Mouse (Mus musculus) right cerebral cortex, postnatal 25 days (tissue): ENCODE data around the gene Cadm3.

ENCODE experiments used
- DNase-seq: peaks from one replicate; pipeline ENCODE4 v3.0.0; 2022

The Cadm3 gene

DNA sequence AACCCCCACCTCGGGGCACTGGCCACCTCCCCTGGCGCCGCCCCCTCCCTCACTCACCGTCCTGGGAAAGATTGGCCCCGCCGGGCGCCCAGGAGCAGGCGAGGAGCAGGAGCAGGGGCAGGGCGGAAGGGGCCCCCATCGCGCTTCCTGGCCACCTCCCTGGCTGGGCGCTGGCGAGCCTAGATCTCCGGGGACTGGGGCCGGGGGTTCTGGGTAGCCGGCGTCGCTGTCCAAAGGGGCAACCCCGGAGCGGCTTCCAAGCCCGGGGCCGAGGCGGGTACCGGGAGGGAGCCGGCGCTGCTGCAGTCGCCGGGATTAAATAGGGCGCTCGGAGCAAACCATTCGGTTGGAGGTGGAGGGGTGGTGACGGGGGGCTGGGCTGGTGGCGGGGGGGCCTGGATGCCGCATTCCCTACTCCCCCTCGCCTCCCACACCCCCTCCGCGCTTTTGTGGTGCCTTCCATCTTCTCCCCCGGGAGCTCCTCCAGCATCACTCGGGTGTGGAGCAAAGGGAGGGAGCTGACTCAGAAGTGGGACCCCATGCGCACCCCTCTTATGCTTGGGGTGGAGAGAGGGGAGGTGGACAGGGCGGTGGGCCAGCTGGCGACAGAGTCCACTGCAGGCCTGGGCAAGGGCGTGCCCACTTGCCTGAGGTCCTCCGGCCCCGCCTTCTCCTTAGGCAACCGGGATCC, at the start of gene Cadm3:
Gene Cadm3, minus strand, starts transcription at position 340 of the 691 bp plus-strand sequence.
- peak; percentile 81 for DNase-seq

DNA sequence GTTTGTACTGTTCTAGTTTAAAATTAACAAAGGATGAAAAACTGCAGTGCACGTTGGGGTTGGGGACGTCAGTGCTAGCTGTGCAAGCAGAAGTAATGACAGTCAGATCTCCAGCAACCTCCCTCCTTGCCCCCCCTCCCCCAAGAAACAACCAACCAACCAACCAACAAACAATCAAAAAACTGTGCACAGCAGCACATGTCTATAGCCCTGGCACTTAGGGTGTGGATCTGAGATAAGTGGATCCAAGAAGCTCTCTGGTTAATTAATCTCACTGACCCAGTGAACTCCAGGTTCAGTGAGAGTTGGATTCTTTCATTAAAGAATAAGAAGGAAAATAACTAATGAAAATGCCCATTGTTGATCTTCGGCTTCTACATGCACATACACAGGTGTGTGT, 47.1 kb upstream of the Cadm3 start:
- no peak for DNase-seq

DNA sequence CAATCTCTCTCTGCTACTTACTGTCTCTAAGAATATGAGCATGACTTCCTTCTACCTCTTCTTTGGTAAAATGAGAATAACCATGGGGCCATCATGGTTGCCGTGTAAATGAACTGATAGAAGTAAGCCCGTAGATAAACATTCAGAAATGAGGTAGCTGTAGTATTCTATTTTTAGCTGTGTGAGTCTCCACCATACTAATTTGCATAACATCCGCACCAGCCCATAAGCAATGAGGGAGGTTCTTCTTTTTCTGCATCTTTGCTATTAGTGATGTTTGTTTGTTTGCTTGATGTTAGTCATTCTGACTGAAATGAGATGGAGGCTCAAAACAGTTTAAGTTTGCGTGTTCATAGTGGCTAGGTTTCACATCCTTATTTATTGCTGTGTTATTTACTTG, 44.4 kb upstream of the Cadm3 start:
- DNase-seq: no peak

DNA sequence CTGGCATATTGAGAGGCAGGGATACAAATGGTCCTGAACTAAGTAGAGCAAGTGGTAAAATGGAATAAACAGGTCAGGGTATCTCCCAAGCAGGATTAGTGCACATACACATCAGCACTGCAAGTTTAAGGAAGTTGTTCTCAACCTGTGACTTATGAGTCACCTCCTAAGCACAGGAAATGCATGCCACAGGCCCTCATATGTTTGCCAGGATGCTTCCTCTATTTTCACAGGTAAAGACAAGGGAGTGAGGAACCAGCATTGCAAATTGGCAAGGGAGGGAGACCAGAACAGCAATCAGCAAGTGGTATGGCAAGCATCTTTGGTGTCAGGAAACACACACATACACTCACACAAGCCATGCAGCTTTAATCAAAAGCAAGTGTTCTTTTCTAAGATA, 41.6 kb upstream of the Cadm3 start:
- no peak for DNase-seq

DNA sequence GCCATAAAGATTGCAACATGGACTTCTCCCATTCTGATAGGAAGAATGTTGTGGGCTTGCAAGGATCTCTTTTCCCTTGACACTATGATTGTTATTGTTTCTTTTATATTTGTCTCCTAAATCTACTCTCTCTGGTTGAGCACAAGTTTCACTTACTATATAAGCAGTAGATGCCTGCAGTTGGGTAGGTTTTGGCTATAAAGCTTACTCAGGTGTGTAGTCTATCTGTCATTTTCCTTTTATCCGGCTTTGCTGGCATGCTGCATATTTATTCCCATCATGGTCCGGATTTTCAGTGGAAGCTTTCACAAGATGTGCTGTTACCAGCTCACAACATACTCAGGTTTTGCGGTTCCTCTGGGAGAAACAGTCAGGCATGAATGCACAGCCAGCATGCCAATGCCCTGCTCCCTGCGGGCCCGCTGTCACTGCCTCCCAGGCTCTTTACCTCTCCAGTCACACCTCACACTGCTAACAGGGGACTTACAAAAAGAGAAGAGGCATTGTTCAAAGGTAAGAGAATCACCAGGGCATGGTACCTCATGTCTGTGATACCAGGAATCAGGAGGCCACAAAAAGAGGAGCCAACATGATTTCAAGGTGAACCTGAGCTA, 37.3 kb upstream of the Cadm3 start:
- no peak for DNase-seq

DNA sequence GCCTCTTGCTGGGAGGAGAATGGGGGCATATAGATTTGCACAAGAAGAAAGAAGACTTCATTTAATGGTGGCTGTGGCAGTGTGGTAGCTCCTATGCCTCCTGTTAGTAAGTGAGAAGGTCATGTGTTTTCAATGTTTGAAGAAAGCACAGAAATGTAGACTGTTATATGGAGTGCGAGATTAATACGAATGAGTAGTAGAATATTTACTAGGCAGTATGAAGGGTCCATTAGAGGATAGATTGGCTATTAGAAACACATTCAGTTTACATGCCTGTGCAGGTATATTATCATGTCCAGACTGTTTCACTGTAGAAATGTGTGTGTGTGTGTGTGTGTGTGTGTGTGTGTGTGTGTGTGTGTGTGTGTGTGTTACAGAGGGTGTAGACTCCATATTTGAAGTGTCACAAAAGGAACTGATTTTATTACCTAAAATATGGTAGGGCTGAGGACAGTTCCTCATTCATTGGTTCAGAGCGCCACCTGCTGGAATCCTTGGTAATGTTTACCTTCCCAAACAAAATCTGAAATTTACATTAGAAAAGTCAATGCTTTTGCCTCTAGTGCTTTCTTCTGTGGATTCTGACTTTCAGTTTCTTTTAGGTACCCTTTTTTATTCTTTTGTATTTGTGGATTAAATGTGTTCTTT, 31.0 kb upstream of the Cadm3 start:
- DNase-seq: peak; percentile 61

DNA sequence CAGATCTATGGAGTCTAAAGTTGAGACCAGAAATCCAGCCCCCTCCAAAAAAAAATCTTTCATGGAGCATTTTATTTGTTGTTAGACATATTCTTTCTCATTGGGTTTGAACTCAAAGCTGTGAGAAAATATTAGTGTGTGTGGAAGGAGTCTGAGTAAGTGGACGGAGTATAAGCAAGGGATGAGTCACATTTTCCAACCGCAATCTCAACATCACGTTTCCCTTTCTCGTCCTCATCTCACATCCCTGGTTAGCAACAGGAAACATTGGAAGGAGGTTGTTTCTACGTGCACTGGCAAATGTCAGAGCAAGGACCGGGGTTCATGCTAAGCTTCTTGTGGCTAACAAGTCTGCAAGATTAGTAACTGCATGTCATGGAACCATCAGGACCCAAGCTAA, 24.3 kb upstream of the Cadm3 start:
- no peak for DNase-seq

DNA sequence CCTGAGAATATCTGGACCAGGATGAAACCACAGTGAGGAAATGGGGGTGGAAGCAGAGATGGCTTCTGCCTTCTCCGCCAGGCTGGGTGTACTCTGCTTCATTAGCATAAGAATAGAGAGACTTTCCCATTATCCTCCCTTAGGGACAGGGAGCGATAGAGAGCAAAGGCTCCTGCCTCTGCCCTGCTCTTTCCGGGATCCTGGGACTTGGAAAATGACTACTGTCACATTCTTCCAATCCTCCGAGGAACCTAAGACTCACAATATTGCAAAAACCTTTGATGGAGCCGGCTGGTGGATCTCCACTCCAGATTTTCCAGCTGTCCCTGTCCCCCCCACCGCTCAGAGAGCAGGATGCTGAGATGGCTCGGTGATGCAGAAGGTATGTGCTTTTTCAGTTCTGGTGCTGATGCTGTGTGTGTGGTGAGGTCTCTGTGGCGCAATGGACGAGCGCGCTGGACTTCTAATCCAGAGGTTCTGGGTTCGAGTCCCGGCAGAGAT, 22.5 kb upstream of the Cadm3 start:
- peak; percentile 93 for DNase-seq

DNA sequence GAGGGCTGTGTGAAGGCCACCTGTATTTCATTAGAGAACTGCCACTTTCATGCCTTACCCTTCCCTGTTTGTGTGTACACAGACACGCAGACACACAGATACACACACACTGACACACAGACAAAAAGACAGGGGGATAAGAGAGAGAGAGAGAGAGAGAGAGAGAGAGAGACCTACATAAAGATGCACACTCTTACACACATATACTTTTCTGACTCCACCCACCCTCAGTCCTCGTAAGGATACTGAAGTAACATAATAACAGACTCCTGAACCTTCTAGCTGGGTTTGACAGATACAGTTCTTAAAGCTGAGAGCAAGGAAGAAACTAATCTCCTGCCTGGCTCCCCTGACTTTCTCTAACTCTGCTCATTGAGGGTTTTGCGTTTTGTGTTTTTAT, 21.9 kb upstream of the Cadm3 start:
- DNase-seq: no peak

DNA sequence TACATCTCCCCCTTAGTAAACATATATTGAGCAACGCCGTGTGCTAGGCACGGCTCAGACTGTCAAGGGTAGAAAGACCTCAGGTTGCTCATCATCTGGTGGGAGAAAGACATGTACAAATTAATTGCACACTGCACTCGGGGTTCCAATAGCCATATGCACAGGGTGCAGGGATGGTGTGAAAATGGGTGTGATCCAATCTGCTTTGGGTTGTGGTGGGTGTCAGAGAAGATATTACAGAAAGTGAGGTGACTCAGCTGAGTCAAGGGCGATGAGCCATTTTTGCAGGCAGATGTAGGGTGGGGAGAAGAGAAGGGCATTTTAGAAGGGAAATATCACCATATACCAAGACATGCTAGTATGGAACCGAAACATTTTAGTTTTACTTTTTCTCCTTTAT, 13.9 kb upstream of the Cadm3 start:
- DNase-seq: no peak

DNA sequence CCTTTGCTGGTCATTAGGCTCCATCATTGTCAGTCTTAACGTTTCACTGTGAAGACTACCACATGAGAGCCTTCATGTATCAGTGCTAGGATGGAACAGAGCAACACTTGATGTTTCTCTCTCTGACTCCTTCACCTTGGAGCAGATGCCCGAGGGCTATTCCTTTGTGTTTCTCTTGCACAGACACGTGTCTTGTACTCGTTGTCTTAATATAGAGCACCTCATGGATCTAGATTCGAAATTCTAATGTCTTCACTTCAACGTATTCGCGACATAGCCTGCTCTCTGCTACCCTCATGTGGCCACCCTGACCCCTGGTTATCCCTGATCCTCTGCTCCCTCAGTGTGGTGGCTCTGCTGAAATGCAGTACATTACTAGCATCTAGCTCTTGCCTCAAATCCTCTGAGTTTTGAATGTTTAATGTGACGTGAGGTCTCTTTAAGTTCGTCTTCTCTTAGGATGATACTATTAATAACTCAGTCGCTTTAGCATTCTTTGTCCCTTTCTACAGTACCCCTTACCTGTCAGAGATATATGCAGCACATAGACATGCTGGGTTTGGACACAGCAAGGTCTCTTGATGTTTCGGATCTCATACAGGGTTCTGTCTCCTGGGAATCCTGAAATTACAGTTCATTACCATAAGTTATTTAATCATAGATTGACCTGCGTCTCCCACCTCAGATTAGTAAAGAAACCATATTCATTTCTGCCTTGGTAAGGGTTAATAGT, 10.1 kb upstream of the Cadm3 start:
- DNase-seq: peak; percentile 70

DNA sequence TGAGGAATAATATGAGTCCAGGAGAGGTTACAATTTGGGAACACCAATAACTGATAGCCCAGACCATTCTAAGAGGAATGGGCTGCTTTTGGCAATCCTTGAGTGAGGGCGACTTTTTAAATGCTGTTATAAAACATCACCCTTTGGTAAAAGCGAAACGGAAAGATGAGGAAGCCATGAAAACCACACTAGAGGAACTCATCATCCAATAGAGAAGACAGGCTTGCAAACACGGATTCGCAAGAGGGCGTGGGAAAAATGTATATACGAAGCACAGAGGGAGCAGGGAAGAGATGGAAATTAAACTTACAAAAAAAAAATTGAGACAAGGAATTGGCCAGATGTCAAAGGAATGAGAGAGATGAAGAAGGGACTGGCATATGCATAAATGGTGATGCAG, 6.5 kb upstream of the Cadm3 start:
- DNase-seq: no peak

DNA sequence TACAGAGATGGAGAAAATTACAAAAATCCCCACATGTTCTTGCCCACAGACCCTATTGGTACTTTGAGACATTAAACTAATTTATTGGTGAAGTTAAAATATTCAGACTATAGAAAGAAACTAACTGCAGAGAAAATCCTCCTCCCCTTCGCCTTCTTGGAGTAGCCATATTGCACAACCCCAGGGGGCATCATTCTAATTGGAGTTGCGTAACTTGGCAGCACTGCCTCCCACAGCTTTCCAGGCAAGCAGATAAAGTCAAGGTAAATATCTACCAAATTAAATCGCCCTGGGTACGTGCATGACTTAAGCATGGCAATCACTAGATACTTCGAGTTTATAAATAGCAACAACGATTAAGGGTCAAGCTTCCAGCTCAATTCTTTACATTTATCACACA, 4.1 kb upstream of the Cadm3 start:
- DNase-seq: no peak

DNA sequence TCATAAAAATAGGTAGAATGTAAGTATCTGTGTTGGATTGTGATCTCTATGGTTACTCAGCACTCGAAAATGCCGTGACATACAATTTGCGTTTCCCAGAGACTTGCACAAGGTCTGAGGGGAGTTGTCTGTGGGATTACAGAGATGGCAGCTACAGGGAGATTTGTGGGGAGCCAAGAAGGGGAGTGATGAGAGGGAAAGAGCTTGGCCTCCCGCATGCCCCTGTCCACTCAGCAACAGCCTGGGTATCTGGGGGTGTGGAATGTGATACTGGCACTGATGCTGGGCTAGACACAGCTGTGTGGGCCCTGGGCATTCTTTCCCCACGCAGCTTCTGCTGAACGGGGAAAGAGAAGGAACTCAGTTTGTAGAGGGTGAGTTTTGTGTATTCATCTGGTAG, 3.0 kb upstream of the Cadm3 start:
- no peak for DNase-seq

DNA sequence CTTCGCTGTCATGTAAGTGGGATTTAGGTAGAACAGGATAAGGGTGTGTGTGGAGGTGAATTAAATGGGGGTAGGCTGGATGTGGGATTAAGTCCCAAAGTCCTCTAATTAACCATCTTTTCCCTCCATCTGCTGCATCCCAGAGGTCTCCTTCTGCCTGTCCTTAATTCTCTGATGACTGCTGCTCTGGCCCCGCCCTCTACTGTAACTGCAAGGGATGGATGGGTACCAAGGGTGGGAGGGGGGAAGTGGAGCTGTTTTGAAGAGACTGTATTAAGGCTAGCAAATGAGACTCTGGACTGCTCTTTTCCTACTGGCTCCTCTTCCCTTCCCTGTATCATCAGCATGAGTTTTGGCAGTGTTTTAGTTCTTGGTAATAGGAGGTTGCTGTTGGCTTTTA, 2.1 kb upstream of the Cadm3 start:
- DNase-seq: no peak

DNA sequence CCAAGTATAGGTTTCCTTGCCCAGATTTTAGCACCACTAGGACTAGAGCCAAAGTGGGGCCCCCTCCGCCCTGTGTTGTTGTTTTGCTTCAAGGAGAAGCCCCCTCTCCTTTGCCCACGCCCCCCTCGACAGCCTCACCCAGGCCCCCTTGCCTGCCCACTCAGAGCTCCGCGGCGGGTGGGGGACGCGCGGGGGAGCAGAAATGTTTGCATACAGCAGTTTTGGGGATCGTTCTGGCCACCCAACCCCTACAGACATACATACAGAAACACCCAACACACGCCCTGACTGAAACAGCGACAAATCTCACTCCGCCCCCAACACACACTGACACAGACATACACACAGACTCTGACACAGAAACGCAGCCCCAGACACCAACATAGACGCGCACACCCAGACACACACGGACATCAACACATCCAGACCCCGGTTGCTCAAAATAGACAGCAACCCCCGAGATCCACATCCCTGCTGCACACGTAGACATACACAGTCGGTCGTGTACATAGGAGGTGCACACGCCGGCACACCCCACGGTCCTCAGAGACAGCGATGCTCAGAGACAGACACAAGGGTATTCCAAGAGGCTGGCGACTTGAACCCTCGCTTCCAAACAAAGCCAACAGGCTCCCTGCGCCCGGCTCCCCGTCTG, 667 bp downstream of the Cadm3 start:
- DNase-seq: peak; percentile 68

DNA sequence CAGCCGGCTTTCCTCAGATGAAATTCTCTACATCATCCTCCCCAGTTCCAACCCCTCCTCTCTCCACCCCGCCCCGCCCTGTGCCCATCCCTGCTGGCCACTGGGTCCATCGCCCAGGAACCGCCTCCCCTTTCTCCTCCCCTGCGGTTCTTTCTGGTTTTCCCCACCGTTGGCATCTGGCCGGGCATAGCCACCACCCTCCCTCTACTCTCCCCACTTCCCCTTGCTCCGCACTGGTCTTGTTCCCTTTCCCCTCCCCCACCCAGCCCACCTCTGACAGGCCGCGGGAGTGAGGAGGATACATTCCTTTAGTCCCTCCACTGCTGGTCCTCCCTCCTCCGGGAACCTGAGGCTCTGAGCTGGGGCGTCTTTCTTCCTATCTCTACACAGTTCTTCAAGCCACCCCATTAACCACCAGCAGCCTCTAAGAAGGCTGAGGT, 1.5 kb downstream of the Cadm3 start:
- DNase-seq: peak; percentile 36

DNA sequence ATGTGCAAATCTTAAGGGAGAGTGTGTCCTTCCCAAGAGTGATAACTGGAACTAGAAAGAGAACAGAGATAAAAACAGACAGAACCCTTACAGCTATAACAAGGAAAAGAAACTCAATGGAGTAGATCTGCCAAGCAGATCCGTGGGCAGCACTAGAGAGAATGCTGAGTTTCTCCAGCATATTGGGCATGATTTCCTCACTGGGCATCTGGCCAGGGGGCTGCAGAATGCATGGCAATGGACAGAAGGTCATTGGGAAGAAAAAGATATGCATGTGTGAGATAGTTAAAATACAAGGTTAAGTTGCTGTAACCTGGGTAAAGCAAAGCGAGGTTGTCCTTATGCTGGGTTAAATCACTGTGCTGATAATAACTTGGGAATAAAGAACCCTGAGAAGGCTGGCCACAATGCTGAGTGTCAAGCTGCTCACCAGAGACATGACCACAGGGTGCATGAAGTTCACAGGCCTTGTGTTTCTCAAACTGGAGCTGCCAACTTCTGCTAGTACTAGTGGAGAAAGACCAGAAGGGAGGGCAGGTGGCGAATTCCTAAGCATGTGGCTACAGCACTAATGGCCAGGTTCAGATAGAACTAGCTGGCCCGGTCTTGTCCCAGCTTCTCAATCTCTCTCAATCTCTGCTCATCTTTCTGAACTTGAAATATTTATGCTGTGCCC, 3.2 kb downstream of the Cadm3 start:
- no peak for DNase-seq

DNA sequence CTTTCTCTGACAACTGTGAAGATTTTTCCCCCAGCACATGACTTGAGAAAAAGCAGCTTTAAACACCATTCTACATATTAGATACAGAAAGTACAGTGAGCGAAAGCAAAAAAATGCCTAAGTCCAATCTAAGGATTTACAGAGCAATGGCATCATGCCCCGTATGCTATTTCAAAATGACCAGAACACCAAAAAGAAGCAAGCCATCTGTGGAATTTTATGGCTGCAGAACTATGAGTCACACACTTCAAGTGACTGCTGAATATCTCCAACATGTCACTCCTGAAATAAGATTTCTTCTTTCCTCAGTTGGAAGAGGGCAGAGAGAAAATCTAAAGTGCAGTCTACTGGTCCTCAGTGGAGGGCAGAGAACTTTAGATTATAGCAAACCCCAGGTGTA, 4.1 kb downstream of the Cadm3 start:
- DNase-seq: no peak

DNA sequence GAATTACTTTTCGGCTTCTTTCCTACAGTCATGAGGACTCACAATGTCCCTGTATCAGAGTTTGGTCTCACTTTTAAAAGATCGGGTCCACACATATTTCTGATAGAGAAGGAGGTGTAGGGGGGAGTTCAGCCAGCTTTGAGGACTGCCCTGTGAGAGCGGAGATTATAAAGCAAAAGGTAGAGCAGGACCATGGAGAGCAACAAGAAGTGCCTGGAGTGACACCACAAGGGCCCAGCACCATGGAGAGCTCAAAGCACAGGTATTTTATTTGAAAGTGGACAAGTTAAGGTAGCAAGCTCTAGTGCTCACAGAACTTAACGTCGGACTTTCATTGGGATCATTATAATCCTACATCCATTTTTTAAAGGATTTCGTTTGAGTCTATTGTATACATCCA, 5.8 kb downstream of the Cadm3 start:
- DNase-seq: no peak

DNA sequence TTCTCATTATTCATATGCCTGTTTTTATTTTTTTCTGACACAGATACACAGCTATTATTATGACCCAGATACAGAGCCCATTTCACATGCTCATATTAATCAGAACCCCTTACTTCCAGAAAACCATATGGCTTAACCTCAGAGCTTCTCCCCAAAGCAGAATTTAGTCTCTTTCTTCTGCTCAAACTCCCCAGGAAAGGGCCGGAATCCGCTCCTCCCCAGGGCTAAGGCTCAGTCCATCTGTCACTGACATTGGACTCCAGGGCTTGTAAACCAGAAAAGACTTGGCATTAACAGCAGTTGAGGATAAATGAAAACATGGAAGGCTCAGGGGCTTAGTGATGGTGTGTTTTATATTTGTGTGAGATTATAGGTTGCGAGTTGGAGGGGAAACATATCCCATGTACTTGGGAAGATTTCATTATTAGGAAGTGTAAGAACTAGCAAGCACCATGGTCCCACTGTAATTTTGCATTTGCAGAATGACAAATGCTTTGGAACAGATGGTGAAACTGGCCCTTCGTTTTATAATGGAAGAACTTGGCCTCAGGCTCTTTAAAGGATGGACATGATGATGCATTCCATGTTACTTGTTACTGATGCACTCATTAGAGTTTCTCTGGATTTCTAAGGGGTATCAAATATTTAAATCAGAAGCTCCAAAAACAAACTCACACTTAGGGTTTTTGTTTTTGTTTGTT, 7.8 kb downstream of the Cadm3 start:
- no peak for DNase-seq

DNA sequence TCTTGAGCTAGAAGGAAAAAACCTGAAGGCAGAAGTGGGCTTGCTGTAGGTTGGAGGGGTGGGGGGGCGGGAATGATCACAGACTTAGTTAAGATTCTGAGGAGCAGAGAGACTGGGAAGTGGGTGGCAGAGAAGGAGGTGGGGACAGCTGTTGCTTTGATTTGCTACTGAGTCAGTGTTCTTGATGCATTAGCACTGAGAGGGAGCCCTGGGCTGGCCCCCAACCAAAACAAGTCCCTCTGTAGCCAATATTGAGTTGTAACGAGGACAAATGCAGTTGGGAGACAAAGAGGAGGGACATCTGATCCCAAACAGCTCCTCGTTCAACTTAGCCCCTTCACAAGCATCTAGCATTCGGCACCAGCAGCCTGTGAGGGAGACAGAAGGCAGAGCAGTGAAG, 9.7 kb downstream of the Cadm3 start:
- DNase-seq: peak; percentile 73
